Mouse (Mus musculus) cerebellum, postnatal 10 days (tissue): ENCODE results near the gene Pfn5.
"Not testable (repeated sequence)": the region's sequence is repeated elsewhere in the genome, so short reads cannot be mapped to it uniquely, and the experiment has no call there.

ENCODE experiments used
- DNase-seq, 2 experiments: peaks; one replicate each; pipeline ENCODE4 v3.0.0; 2021; ENCODE audit warnings: mixed read lengths in 2 of 2

The Pfn5 gene

DNA sequence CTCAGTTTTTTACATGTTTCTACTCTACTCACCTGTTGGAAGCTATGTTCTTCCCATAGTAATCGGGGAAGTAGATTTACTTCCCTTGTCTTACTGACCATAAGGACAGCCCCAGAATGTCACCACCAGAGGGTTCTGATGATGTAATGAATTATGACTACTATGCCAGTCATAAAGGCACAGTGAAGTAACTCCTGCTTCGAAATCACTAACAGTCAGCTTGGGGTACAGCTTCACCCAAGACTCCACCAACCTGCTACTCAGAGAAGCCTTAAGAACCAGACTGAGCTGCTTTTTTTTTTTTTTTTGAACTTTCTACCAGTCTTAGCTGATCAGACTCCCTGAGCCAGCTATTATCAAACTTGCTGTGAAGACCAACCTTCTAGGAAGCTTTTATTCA lies at the start of gene Pfn5, which contains the start of gene Asb12:
Gene Pfn5 (plus strand): TSS at position 218 of the 400 bp plus-strand sequence.
Gene Asb12 (minus strand): TSS at position 101 of the 400 bp plus-strand sequence.
- no peak for DNase-seq

DNA sequence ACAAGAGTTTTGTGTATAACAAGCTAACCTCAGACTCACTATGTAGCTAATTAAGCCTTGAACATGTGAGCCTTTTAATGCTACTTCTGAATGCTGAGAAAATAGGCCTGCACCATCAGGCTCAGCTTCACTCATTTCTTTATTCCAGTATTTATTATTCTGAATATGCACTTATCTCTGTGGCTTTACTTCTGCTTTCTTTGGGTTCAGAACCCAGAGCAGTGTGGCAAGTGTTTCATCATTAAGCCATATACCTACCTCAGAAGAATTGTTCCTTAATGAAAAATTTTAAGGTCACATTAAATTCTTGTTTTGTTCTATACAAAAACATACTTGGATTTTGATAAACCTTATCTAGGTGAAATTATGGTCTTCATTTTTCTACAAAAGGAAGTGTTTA lies 34.0 kb upstream of the Pfn5 start:
- DNase-seq: no peak

DNA sequence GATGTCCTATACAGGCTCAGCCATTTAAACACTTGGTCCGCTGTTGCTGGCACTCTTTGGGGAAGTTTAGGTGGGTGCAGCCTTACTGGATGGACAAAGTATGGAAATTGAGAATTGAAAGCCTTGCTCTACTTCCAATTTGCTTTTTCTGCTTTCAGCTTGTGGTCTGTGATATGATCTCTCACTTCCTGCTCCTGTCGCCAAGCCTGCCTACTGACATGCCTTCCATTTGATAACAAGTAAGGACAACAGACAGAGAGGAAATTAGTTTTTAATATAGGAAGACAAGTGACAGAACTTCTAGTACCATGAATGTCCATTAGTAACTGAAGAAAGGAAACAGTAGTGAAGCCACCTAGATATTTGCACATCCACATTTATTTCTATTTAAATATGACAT lies 32.7 kb upstream of the Pfn5 start:
- DNase-seq: no peak

DNA sequence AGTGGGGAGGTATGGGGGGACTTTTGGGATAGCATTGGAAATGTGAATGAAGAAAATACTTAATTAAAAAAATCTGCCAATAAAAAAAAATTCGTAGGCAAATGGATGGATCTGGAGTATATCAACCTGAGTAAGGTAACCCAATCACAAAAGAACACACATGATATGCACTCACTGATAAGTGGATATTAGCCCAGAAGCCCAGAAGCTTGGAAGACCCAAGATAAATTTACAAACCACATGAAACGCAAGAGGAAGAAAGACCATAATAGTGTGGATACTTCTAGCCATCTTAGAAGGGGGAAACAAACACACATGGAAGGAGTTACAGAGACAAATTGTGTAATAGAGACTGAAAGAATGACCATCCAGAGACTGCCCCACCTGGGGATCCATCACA lies 22.4 kb upstream of the Pfn5 start:
- not testable (repeated sequence) for DNase-seq

DNA sequence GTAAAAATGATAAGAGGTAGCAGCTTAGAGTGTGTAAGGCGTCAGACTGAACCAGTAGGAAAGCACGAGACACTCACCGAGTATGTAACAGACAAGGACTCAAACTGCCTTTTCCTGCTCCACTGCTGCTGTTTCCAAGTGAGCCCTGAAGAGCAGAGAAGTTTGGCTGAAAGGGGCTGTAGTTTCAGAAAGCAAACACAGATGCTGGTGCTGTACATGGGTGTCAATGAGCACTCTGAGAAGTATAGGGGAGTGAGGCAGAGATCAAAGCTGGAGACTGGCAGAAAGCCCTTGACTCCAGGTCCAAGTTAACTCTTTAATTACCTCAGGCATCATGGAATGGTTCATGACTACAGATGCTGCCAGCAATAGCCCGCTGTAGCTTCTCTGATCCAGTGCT lies 3.6 kb upstream of the Pfn5 start:
- no peak for DNase-seq

DNA sequence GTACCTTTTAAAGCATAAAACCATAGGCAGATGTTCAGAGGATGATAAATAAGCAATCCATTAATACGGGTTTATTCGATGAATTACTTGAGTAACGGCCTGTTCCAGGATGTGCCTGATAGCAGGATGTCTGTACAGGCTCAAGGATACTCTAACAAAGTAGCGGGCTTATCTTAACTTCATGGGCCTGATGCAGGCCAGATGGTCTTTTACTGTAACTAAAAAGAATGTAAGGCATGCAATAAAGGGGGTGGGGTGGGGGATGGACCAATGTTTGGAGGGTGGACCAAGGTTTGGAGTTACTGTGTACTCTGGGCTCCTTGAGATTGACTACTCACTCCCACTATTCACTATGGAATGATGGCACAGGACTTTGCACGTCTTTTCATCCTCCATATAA lies 42.7 kb downstream of the Pfn5 start:
- DNase-seq: no peak
